8 mouse cellular contexts compared by ENCODE assay signal in the genomic region with DNA sequence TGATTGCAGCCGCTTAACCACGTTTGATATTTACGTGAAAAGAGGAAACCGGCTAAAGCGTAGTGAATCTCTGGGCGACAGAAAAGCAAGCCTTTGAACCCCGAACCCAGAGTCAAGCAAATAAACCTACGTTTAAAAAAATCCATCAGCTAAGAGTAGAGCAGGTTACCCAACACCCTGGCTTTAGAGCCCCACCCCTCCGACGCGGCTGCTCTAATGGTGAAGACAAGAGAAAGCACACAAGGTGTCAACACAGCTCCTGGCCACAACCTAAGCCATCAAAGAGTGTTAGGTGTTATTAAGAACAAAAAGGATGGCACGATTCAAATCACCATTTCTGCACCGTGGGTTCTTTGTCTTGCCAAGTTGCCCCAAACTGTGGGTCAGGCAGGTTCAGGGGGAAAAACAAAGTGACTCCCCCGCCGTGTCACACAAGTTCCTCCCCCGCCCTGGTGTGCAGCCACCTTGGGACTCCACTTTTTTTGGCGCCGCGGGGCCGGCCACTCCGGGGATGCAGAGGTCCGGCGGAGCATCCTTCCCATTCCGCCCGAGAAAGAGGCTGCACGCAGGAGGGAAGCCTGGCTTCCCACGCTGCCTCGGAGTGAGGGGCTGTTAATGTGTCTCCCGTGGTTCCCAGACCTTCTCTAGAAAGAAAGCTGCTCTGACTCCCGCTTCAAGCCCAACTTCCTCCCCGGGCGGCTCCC. TPM values are rescaled to one million over a fixed set of nuclear protein-coding genes. Genes with fewer than 3 reads are reported as not detected.
DNase-seq lines count a peak whose midpoint lies in the region; ATAC-seq lines count a peak whose summit lies in the region.

No protein-coding gene starts in this region.

- H3K4me2 ChIP-seq in lung, embryonic 15.5 days, result peak overlapping the region; percentile 96

- peak; percentile 52 for ATAC-seq in granulocyte monocyte progenitor cell, adult 5-6 weeks (replicated peaks; ENCODE audit: poor library complexity, severe bottlenecking)
- no peak for ATAC-seq in lung, embryonic 15.5 days (ENCODE audit: borderline replicate concordance, extremely low read depth, low FRiP score, low TSS enrichment)

- DNase-seq in adrenal gland, postnatal 14 days, result peak; percentile 20
- no peak for DNase-seq in adrenal gland, adult 2 months
- peak; percentile 17 for DNase-seq in right cerebral cortex, postnatal 14 days
- no peak for DNase-seq in right cerebral cortex, postnatal 36 days (ENCODE audit: low spot score in 2 of 2)
- DNase-seq in thymus, postnatal 0 days (ENCODE audit: low spot score), result peak; percentile 26
- DNase-seq in gastrocnemius, adult 8-10 months (ENCODE audit: low spot score in 2 of 2), result no peak

- H3K27me3 ChIP-seq in lung, embryonic 15.5 days, result peaks cover 65% of the 10 kb centered on the region

- no peaks in the 10 kb centered on the region for H3K36me3 ChIP-seq in lung, embryonic 15.5 days

- H3K4me3 ChIP-seq in lung, embryonic 15.5 days, result peak overlapping the region; percentile 73

- no peaks in the 10 kb centered on the region for H3K9me3 ChIP-seq in lung, embryonic 15.5 days

- no peak overlapping the region for H3K27ac ChIP-seq in lung, embryonic 15.5 days

- 2% methylated on average over 32 of the region's 32 CpGs for WGBS in lung, embryonic 15.5 days

- peak overlapping the region; percentile 73 for H3K9ac ChIP-seq in lung, embryonic 15.5 days

- H3K4me1 ChIP-seq in lung, embryonic 15.5 days, result peaks cover 40% of the 10 kb centered on the region

RNA-seq across cellular contexts. Expression of a gene that starts 1.2 kb away (rescaled TPM):
- total RNA-seq in adrenal gland, postnatal 14 days (2021), result 14.4 and 22.4 TPM in 2 replicates
- total RNA-seq in adrenal gland, adult 2 months (2021), result 10 to 100 TPM; 10.5 to 23.8 TPM
- polyA plus RNA-seq in adrenal gland, adult 2 months (2012; rRNA removed), result 9.1 and 11.9 TPM in 2 replicates
- total RNA-seq in granulocyte monocyte progenitor cell, adult 5-6 weeks (2014; fragmentation: Nextera tagmentation), result 89.9 and 96.4 TPM in 2 replicates
- total RNA-seq in granulocyte monocyte progenitor cell, adult 5-6 weeks (2017), result 36.1 and 66.2 TPM in 2 replicates
- 35.1 and 36.6 TPM in 2 replicates for polyA plus RNA-seq in lung, embryonic 15.5 days (2015; fragmentation: Nextera tagmentation; extraction: Ambion mirVana)
- 243 and 265 TPM in 2 replicates for polyA plus RNA-seq in thymus, postnatal 0 days (2015; fragmentation: Nextera tagmentation; extraction: Ambion mirVana)
- 1 to 10 TPM in 2 of 4 experiments, under 1 TPM in 2; 0.77 to 4.1 (median 1.3) TPM for total RNA-seq in gastrocnemius, adult 8-10 months (2022)

RNA-seq across cellular contexts. Expression of a gene that starts 44.1 kb away (rescaled TPM):
- total RNA-seq in adrenal gland, postnatal 14 days (2021), result 92.5 and 95.3 TPM in 2 replicates
- total RNA-seq in adrenal gland, adult 2 months (2021), result 10 to 100 TPM; 73.1 to 96.3 TPM
- 26.4 and 33.0 TPM in 2 replicates for polyA plus RNA-seq in adrenal gland, adult 2 months (2012; rRNA removed)
- total RNA-seq in granulocyte monocyte progenitor cell, adult 5-6 weeks (2014; fragmentation: Nextera tagmentation), result 157 TPM in 2 replicates
- 66.7 and 68.0 TPM in 2 replicates for total RNA-seq in granulocyte monocyte progenitor cell, adult 5-6 weeks (2017)
- polyA plus RNA-seq in lung, embryonic 15.5 days (2015; fragmentation: Nextera tagmentation; extraction: Ambion mirVana), result 24.9 and 26.2 TPM in 2 replicates
- polyA plus RNA-seq in thymus, postnatal 0 days (2015; fragmentation: Nextera tagmentation; extraction: Ambion mirVana), result 26.9 and 27.6 TPM in 2 replicates
- 10 to 100 TPM; 41.1 to 48.7 (median 44.1) TPM for total RNA-seq in gastrocnemius, adult 8-10 months (2022)

Comparison
In these comparisons a context has a peak if more than half of its experiments do, and no peak if none do; other contexts are left out.
1. DNase-seq: peak in adrenal gland, postnatal 14 days (single experiment), right cerebral cortex, postnatal 14 days (single experiment) and thymus, postnatal 0 days (single experiment); none in adrenal gland, adult 2 months (single experiment), right cerebral cortex, postnatal 36 days (0 of 2) and gastrocnemius, adult 8-10 months (0 of 2).